Mouse (Mus musculus) G1E (cell line): ENCODE data around the gene Slc39a13. TPM values are rescaled to one million over a fixed set of nuclear protein-coding genes. Genes with fewer than 3 reads are reported as not detected.

Source experiments
- ATAC-seq: 2 replicates; pipeline ENCODE4 v1.8.0; 2016; ENCODE audit warnings: mild to moderate bottlenecking; ENCODE audit not compliant: insufficient number of reproducible peaks, poor library complexity, low FRiP score, severe bottlenecking; ENCODE audit errors: extremely low read depth
- DNase-seq: peaks from one replicate; pipeline ENCODE4 v3.0.0; 2012; ENCODE audit warnings: low spot score
- H3K27me3 ChIP-seq: 2 replicates; pipeline ENCODE4 v1.6.1; 2012; ENCODE audit warnings: mild to moderate bottlenecking, low read length, inconsistent platforms; ENCODE audit not compliant: insufficient read depth
- H3K36me3 ChIP-seq: replicated peaks from 2 replicates; pipeline ENCODE3; 2012; ENCODE audit warnings: mild to moderate bottlenecking, inconsistent platforms
- H3K4me1 ChIP-seq: 2 replicates; pipeline ENCODE4 v1.6.1; 2012; ENCODE audit warnings: low read depth, low read length, inconsistent platforms, mixed read lengths; ENCODE audit not compliant: insufficient read depth
- H3K4me3 ChIP-seq: 2 replicates; pipeline ENCODE4 v1.5.1; 2012; ENCODE audit warnings: low read depth, mild to moderate bottlenecking, inconsistent platforms, low read length, moderate library complexity, mixed read lengths
- H3K9me3 ChIP-seq: replicated peaks from 2 replicates; pipeline ENCODE4 v1.6.1; 2012; ENCODE audit warnings: inconsistent platforms
- CTCF ChIP-seq: IDR thresholded peaks from 2 replicates; pipeline ENCODE4 v1.5.1; 2012; ENCODE audit warnings: low read depth, low read length, inconsistent platforms, mixed read lengths
- GATA1 ChIP-seq: IDR thresholded peaks from 2 replicates; pipeline ENCODE4 v1.6.1; 2012; ENCODE audit warnings: borderline replicate concordance, low read length, inconsistent platforms, mixed read lengths
- POLR2AphosphoS5 ChIP-seq: IDR thresholded peaks from 2 replicates; pipeline ENCODE4 v1.6.1; 2012; ENCODE audit warnings: low read depth, low read length, inconsistent platforms; ENCODE audit not compliant: insufficient replicate concordance
- TAL1 ChIP-seq: conservative IDR thresholded peaks from 2 replicates; pipeline ENCODE4 v1.6.1; 2012; ENCODE audit warnings: low read depth, low read length, inconsistent platforms, mixed read lengths
- polyA plus RNA-seq: library from polyadenylated mRNA; stranded (reverse); fragments of >175 nt; gene quantifications from 2 replicates; pipeline ENCODE4 v1.2.3, GENCODE M21; 2012
- total RNA-seq, 2 experiments: library from RNA; stranded (forward) in 1 of 2; stranded (reverse) in 1 of 2; fragments of 200-1000 nt in 1 of 2; fragments of >200 nt in 1 of 2; fragmentation: Nextera tagmentation in 1 of 2; gene quantifications; 2 replicates each; pipeline ENCODE4 v1.2.3; 2014 to 2017

Gene Slc39a13
- total and polyA plus RNA-seq, 3 experiments = 8.6 to 24.9 (median 13.6) TPM

GRCm38 (mm10) chr2:91013881-91014280 is 56.3 kb downstream of the Slc39a13 start:
- no peaks in the 10 kb centered on the region for H3K9me3 ChIP-seq
- no peaks in the 10 kb centered on the region for H3K27me3 ChIP-seq
- peaks cover 4% of the 10 kb centered on the region; the same call in 1 of the 2 replicates for H3K4me1 ChIP-seq
- ATAC-seq (no peak), DNase-seq (no peak)
- H3K36me3 ChIP-seq = peaks cover 92% of the 10 kb centered on the region
- no peak overlapping the region for H3K4me3 ChIP-seq
- TF ChIP-seq POLR2AphosphoS5 (no peak), CTCF (no peak), GATA1 (no peak), TAL1 (no peak)

Other genes starting within 250 kb of the Slc39a13 start
- gene Mtch2, start 223.3 kb downstream of the Slc39a13 start, total RNA-seq (2014; fragmentation: Nextera tagmentation) = 142 and 174 TPM in 2 replicates
- 226 and 233 TPM in 2 replicates for gene Mtch2, start 223.3 kb downstream of the Slc39a13 start, total RNA-seq (2017)
- 11.3 and 11.8 TPM in 2 replicates for gene Mtch2, start 223.3 kb downstream of the Slc39a13 start, polyA plus RNA-seq
- gene C1qtnf4, start 184.6 kb downstream of the Slc39a13 start, total RNA-seq (2014; fragmentation: Nextera tagmentation) = not detected in 2 replicates
- gene C1qtnf4, start 184.6 kb downstream of the Slc39a13 start, total RNA-seq (2017) = 0.16 TPM in 1 of 2 replicates, not detected in the other
- not detected in 2 replicates for gene C1qtnf4, start 184.6 kb downstream of the Slc39a13 start, polyA plus RNA-seq
- 18.2 and 21.4 TPM in 2 replicates for gene Kbtbd4, start 165.7 kb downstream of the Slc39a13 start, total RNA-seq (2014; fragmentation: Nextera tagmentation)
- gene Kbtbd4, start 165.7 kb downstream of the Slc39a13 start, total RNA-seq (2017) = 31.8 and 35.5 TPM in 2 replicates
- gene Kbtbd4, start 165.7 kb downstream of the Slc39a13 start, polyA plus RNA-seq = 4.0 and 6.6 TPM in 2 replicates
- gene Ndufs3, start 165.6 kb downstream of the Slc39a13 start, total RNA-seq (2014; fragmentation: Nextera tagmentation) = 106 and 132 TPM in 2 replicates
- 131 and 165 TPM in 2 replicates for gene Ndufs3, start 165.6 kb downstream of the Slc39a13 start, total RNA-seq (2017)
- gene Ndufs3, start 165.6 kb downstream of the Slc39a13 start, polyA plus RNA-seq = 86.8 and 94.6 TPM in 2 replicates
- gene Celf1, start 130.0 kb downstream of the Slc39a13 start, total RNA-seq (2014; fragmentation: Nextera tagmentation) = 67.0 and 73.9 TPM in 2 replicates
- 59.1 and 66.2 TPM in 2 replicates for gene Celf1, start 130.0 kb downstream of the Slc39a13 start, total RNA-seq (2017)
- gene Celf1, start 130.0 kb downstream of the Slc39a13 start, polyA plus RNA-seq = 93.8 and 97.1 TPM in 2 replicates
- gene Rapsn, start 34.8 kb downstream of the Slc39a13 start, total RNA-seq (2014; fragmentation: Nextera tagmentation) = 1.8 TPM in 1 of 2 replicates, not detected in the other
- 3.4 and 4.4 TPM in 2 replicates for gene Rapsn, start 34.8 kb downstream of the Slc39a13 start, total RNA-seq (2017)
- 2.3 and 3.7 TPM in 2 replicates for gene Rapsn, start 34.8 kb downstream of the Slc39a13 start, polyA plus RNA-seq
- 109 and 141 TPM in 2 replicates for gene Psmc3, start 16.4 kb downstream of the Slc39a13 start, total RNA-seq (2014; fragmentation: Nextera tagmentation)
- 280 and 333 TPM in 2 replicates for gene Psmc3, start 16.4 kb downstream of the Slc39a13 start, total RNA-seq (2017)
- gene Psmc3, start 16.4 kb downstream of the Slc39a13 start, polyA plus RNA-seq = 151 and 165 TPM in 2 replicates
- gene Spi1, start 12.0 kb upstream of the Slc39a13 start, total RNA-seq (2014; fragmentation: Nextera tagmentation) = 79.8 and 99.2 TPM in 2 replicates
- gene Spi1, start 12.0 kb upstream of the Slc39a13 start, total RNA-seq (2017) = 23.5 and 25.4 TPM in 2 replicates
- gene Spi1, start 12.0 kb upstream of the Slc39a13 start, polyA plus RNA-seq = 135 and 138 TPM in 2 replicates
- gene Mybpc3, start 47.7 kb upstream of the Slc39a13 start, total RNA-seq (2014; fragmentation: Nextera tagmentation) = not detected in 2 replicates
- under 0.01 TPM in 1 of 2 replicates, not detected in the other for gene Mybpc3, start 47.7 kb upstream of the Slc39a13 start, total RNA-seq (2017)
- not detected in 2 replicates for gene Mybpc3, start 47.7 kb upstream of the Slc39a13 start, polyA plus RNA-seq
- 26.7 and 33.2 TPM in 2 replicates for gene Madd, start 113.4 kb upstream of the Slc39a13 start, total RNA-seq (2014; fragmentation: Nextera tagmentation)
- 18.0 and 22.5 TPM in 2 replicates for gene Madd, start 113.4 kb upstream of the Slc39a13 start, total RNA-seq (2017)
- 8.2 and 10.4 TPM in 2 replicates for gene Madd, start 113.4 kb upstream of the Slc39a13 start, polyA plus RNA-seq
- not detected in 2 replicates for gene Nr1h3, start 132.4 kb upstream of the Slc39a13 start, total RNA-seq (2014; fragmentation: Nextera tagmentation)
- gene Nr1h3, start 132.4 kb upstream of the Slc39a13 start, total RNA-seq (2017) = 0.38 and 0.52 TPM in 2 replicates
- 0.18 and 0.27 TPM in 2 replicates for gene Nr1h3, start 132.4 kb upstream of the Slc39a13 start, polyA plus RNA-seq
- 19.5 and 21.1 TPM in 2 replicates for gene Acp2, start 132.5 kb upstream of the Slc39a13 start, total RNA-seq (2014; fragmentation: Nextera tagmentation)
- 9.6 and 17.2 TPM in 2 replicates for gene Acp2, start 132.5 kb upstream of the Slc39a13 start, total RNA-seq (2017)
- gene Acp2, start 132.5 kb upstream of the Slc39a13 start, polyA plus RNA-seq = 4.0 and 5.3 TPM in 2 replicates
- 12.9 and 18.7 TPM in 2 replicates for gene Ddb2, start 166.6 kb upstream of the Slc39a13 start, total RNA-seq (2014; fragmentation: Nextera tagmentation)
- gene Ddb2, start 166.6 kb upstream of the Slc39a13 start, total RNA-seq (2017) = 15.2 and 18.5 TPM in 2 replicates
- gene Ddb2, start 166.6 kb upstream of the Slc39a13 start, polyA plus RNA-seq = 1.3 and 1.5 TPM in 2 replicates
- not detected in 2 replicates for gene Pacsin3, start 185.5 kb upstream of the Slc39a13 start, total RNA-seq (2014; fragmentation: Nextera tagmentation)
- 0.33 and 0.35 TPM in 2 replicates for gene Pacsin3, start 185.5 kb upstream of the Slc39a13 start, total RNA-seq (2017)
- 0.16 and 0.44 TPM in 2 replicates for gene Pacsin3, start 185.5 kb upstream of the Slc39a13 start, polyA plus RNA-seq
- gene Arfgap2, start 194.6 kb upstream of the Slc39a13 start, total RNA-seq (2014; fragmentation: Nextera tagmentation) = 48.5 and 52.4 TPM in 2 replicates
- 53.0 and 54.9 TPM in 2 replicates for gene Arfgap2, start 194.6 kb upstream of the Slc39a13 start, total RNA-seq (2017)
- 42.1 and 44.2 TPM in 2 replicates for gene Arfgap2, start 194.6 kb upstream of the Slc39a13 start, polyA plus RNA-seq